Mouse (Mus musculus) lung, postnatal 14 days (tissue): ENCODE measurements around the gene Cdk17.

ENCODE experiments used
- DNase-seq: peaks from one replicate; pipeline ENCODE4 v3.0.0; 2021

Cdk17 gene

GRCm38 (mm10) chr10:93265833-93266232, 105.2 kb downstream of the Cdk17 start:
- DNase-seq = no peak

- DNase-seq = no peak
Observed at GRCm38 (mm10) chr10:93266521-93266920, 105.8 kb downstream of the Cdk17 start.

- DNase-seq = no peak
Observed at GRCm38 (mm10) chr10:93267509-93267908, 106.8 kb downstream of the Cdk17 start.

DNA sequence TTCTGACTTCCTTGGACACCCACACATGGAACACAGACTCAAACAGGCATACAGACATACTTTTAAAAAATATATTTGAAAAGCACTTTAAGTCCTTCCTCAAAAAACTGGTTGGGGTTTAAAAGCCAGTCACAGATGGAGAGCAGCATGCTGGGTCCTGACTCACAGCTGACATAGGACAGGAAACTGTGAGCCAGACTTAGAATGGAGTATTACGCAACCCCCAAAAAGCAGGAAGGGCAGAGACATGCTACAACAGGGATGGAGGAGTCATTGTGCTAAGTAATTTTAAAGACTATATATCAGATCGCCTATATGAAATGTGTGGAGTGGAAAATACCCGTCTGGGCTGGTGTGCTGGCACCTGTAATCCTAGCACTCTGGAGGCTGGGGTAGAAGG, 107.7 kb downstream of the Cdk17 start:
- DNase-seq = no peak

DNA sequence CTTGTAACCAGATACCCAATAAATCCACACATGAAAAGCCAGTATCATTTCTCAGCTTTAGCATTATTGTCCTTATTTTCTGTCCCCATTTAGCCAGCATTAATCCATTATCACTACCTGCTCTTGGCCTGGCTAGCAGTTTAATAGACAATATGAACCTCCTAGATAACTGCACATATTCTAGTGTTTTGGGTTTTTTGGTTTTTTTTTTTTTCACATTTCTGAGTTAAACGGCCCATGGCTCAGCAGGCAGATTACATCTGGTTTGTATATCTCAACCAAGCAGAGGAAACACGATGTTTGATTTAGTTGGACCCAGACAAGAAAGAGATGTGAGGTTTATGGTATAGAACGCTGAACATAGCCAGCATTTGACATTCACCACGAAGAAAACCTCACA, 109.1 kb downstream of the Cdk17 start:
- DNase-seq = no peak

- DNase-seq = no peak
Observed at GRCm38 (mm10) chr10:93270889-93271460, 110.3 kb downstream of the Cdk17 start.

DNA sequence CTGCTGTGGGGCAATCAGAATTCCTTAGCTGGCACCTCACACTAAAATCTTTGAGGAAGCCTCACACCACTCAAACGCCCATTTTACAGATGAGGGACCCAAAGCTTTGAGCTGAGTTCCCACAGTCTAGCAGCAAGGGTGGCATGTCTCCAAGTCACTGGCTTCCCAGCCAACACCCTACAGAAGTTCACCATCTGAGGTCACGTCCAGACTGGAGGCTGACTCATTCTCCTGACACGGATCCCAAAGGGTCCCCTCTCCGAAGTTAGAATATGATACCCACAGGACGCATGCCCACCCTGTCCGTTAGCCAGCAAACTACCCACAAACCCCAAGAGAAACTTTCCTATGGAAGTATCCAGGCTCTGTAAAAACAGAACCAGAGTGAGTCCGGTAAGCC, 111.2 kb downstream of the Cdk17 start:
- peak; percentile 42 for DNase-seq

DNA sequence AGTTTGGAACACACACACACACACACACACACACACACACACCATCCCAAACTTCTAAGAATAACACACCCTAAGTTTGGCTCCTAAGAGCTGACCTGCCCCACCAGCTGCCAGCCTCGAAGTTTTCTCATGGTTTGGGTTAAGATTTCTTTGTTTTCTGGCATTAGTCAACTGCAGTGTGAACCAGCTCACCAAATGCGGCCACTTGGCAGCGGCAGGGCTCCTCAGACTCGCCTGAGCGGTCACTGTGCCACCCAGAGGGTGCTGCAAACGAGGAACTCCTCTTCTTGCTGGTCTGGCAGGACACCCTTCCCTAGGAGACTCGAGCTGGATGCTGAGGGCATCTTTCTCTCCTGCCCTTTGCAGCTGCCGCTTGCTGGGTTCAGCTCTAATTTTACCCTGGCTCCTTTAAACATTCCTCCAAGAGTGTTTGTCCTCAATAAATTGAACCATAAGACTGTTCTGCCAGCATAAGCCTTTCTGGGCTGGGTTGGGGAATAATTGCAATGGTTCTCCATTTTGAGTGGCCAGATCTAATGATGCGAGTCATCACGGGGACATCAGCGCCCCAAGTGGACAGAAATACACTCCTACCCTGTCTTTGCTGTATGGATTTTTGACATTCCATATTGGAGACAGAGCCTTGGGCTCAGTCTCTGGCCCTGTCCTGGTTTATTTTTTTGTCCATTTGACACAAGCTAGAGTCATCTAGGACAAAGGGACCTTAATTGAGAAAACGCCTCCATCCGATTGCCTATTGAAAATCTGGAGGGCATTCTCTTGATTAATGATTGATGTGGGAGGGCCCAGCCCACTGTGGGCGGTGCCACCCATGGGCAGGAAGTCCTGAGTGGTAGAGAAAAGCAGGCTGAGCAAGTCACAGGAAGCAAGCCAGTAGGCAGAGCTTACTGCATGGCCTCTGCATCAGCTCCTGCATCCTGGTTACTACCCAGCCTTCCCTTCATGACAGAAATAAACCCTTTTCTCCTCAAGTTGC, 112.6 kb downstream of the Cdk17 start:
- DNase-seq = peak; percentile 45

DNA sequence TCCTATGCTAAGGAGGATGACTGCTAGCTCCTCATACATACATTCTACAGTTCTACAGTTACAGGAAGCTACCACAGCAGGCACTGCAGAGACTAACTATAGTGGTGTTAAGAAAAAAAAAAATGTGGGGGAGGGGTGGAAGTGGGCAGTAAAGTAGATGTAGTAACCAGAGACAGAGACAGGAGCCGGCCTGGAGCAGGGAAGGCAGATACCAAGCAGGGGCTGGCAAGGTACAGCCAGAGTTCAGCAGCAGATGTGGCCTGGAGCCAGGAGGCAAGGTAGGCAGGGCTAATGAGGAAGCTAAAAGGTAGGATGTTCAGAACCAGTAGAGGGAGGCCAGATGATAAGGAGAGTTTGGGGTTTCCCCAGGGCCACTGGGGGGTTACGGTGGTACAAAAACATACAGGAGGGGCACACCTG, 113.6 kb downstream of the Cdk17 start:
- no peak for DNase-seq

DNA sequence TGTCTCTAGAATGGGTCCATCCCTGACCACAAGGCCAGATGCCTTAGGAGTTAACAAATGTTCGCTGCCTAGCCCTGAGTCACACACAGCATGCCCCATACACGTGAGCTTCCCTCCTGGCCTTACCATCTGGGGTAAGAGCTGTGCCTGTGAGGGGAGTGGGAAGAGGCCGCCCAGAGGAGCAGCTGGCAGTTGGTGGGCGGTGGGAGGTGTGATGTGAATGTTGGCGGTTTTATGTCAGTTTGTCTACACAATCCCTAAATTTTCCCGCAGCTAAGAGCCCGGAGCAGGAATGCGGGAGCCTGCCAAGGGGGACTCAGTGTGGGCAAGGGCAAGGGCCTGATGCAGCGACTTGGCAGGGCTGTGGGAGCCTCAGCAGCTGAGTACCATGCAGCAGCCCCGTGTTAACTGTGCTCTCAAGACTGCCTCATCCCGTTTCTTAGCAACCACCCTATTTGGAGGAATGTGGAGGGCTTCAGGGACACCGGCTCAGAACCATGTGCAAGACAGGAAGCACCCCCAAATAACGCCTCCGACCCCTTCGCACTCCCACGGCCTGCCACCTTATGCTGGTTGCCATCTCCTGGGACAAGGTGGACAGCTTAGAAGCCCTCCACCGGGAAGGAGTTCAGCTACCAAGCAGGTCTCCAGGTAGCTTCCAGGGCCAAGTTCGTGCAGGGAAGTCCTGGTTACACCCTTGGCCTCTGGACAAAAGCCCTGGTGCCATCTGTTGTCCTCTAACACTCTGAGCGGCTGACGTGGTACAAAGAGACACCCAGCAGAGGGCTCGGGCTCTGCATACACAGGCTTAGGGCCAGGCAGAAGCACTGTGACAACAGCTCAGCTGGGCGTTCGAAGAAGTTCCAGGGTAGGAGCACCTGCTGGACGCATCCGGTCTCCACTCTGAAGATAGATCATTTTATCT, 114.8 kb downstream of the Cdk17 start:
- no peak for DNase-seq

GRCm38 (mm10) chr10:93276349-93276763, 115.7 kb downstream of the Cdk17 start:
- DNase-seq = peak; percentile 73

DNA sequence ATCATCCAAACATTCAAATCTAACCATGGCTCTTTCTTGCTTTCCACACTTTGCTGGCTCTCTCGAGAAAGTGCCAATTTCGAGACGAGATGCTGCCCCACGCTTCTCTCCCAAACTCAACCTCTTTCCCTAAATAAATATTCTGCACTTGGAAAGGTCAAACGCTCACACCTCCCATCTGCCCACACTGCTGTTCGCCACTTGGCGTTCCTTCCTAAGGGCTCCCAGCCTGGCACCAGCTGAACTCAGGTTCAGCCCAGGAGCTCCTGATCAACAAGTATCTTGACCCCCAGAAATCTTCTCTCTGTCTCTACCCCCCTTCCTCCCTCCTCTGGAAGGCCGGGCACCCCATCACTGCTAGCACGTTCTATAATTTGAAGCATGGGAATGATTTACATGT, 116.2 kb downstream of the Cdk17 start:
- no peak for DNase-seq

DNA sequence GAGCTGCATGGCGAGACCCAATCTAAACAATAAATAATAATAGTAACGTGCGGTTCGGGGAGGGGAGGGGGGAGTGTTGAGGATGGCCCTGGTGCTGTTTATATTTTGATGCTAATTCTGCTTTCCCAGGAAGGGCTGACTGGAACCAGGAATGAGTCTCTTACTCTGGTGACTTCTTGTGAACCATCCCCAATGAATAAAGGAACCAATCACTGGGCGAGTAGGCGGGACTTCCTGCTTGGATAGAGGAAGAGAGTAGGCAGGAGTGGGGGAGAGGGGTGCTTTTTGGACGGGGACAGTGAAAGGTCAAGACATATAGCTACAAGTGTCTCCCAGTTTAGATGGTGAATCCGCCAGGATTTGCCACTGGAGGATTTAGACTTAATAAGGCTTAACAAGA, 117.7 kb downstream of the Cdk17 start:
- no peak for DNase-seq

DNA sequence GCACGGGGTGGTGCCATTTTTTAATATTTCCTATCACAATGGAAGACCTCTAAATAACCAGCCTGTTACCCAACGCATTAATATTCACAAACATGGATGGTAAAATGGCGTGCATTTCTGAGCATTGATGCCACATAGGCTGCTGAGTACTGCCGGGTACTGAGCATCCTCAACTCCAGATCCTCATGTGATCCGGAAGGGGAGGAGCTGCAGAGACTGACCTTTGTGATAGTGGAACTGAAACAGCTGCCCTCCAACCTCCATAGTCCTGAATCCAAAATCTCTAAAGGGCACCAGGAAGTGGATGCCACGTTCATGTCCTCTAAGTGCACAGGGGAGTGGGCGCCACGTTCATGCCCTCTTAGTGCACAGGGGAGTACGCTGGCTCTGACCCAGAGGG, 118.4 kb downstream of the Cdk17 start:
- DNase-seq = no peak

GRCm38 (mm10) chr10:93280586-93280985, 119.9 kb downstream of the Cdk17 start:
- DNase-seq = no peak

GRCm38 (mm10) chr10:93281092-93281491, 120.4 kb downstream of the Cdk17 start:
- DNase-seq = no peak

- peak; percentile 51 for DNase-seq
Observed at GRCm38 (mm10) chr10:93282526-93282964, 121.9 kb downstream of the Cdk17 start.

DNA sequence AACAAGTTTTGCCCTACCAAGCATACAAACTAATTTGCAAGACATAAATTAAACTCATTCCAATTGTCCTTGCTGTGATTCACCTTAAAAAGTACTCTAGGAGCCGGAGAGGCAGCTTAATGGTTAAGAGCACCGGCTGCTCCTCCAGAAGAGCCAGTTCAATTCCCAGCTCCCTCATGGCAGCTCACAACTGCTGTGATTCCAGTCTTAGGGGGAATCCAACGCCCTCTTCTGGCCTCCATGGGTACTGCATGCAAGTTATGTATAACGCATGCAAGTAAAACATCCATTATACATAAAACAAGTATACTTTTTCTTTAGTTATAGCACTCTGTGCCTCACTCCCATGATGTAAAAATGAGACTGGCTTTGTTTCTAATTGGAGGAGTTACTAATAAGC, 122.6 kb downstream of the Cdk17 start:
- no peak for DNase-seq

- DNase-seq = no peak
Observed at GRCm38 (mm10) chr10:93285489-93285888, 124.8 kb downstream of the Cdk17 start.

DNA sequence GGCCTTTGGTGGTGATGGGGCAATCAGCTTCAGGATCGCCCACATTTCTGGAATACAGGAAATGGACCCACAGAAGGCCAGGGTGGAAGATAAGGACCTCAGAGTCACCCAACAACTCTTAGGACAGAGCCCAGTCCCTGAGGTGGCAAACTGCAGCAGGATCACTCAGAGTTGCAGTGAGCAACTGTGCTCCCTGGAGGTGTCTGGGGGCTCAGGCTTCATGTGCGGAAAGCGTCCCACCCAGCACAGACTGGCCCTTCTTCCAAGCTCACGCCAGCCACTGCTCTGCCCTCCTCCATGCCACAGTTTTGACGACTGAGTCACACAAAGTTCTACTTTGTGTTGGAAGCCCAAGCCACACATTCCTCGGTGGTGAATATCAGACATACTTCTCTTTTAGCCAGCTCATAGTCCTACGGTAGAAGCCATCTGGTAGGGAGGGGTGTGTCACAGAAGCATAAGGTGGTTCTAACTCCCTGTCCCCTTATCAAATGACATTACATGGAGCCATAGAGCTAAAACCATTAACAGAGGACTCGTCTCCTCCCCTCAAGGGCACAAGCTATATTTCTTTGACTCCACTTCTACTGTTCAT, 127.0 kb downstream of the Cdk17 start:
- DNase-seq = no peak

GRCm38 (mm10) chr10:93288336-93288735, 127.7 kb downstream of the Cdk17 start:
- peak; percentile 59 for DNase-seq

GRCm38 (mm10) chr10:93289404-93289803, 128.7 kb downstream of the Cdk17 start:
- DNase-seq = no peak

GRCm38 (mm10) chr10:93291352-93291751, 130.7 kb downstream of the Cdk17 start:
- DNase-seq = peak; percentile 74
